Mouse (Mus musculus) heart, postnatal 25 days (tissue): ENCODE results near the gene 2310079G19Rik. TPM values are rescaled to one million over a fixed set of nuclear protein-coding genes. Genes with fewer than 3 reads are reported as not detected.

Experiments used
- total RNA-seq, 2 experiments: library from RNA; stranded (reverse); gene quantifications; 2 replicates each; pipeline ENCODE4 v1.2.3; 2021

Gene 2310079G19Rik
- total RNA-seq, 2 experiments from 2014 or later: not detected

Other genes starting within 250 kb of the 2310079G19Rik start
- not detected for gene Cldn17, start 120.7 kb downstream of the 2310079G19Rik start, total RNA-seq
- not detected for gene Cldn8, start 64.5 kb downstream of the 2310079G19Rik start, total RNA-seq
- not detected for gene Krtap24-1, start 15.4 kb downstream of the 2310079G19Rik start, total RNA-seq
- not detected for gene Krtap26-1, start 20.1 kb upstream of the 2310079G19Rik start, total RNA-seq
- gene Krtap27-1, start 44.0 kb upstream of the 2310079G19Rik start, total RNA-seq: not detected
- not detected for gene 2310061N02Rik, start 80.3 kb upstream of the 2310079G19Rik start, total RNA-seq
- not detected for gene Krtap13-1, start 101.2 kb upstream of the 2310079G19Rik start, total RNA-seq
- not detected for gene Krtap13, start 124.0 kb upstream of the 2310079G19Rik start, total RNA-seq
- gene 2310034C09Rik, start 131.2 kb upstream of the 2310079G19Rik start, total RNA-seq: not detected
- not detected for gene 2310057N15Rik, start 146.5 kb upstream of the 2310079G19Rik start, total RNA-seq
- not detected for gene Gm5965, start 150.2 kb upstream of the 2310079G19Rik start, total RNA-seq
- gene Gm20741, start 184.6 kb upstream of the 2310079G19Rik start, total RNA-seq: not detected
- gene Krtap15, start 192.5 kb upstream of the 2310079G19Rik start, total RNA-seq: not detected
- not detected for gene Krtap14, start 198.5 kb upstream of the 2310079G19Rik start, total RNA-seq
- gene Krtap19-1, start 241.7 kb upstream of the 2310079G19Rik start, total RNA-seq: not detected
- not detected for gene Krtap19-2, start 246.6 kb upstream of the 2310079G19Rik start, total RNA-seq